Mouse (Mus musculus) stomach, embryonic 15.5 days (tissue): ENCODE results near the gene Ube2q1. TPM values are rescaled to one million over a fixed set of nuclear protein-coding genes. Genes with fewer than 3 reads are reported as not detected.
A peak's percentile ranks its signal among the peaks of the same experiment; 100 is the strongest.

ENCODE experiments used
- ATAC-seq: fragments of 200-750 bp; cut with Nextera tagmentation; 2 replicates; pipeline ENCODE4 v1.8.0; 2017; ENCODE audit warnings: low read depth, moderate number of reproducible peaks, moderate TSS enrichment; ENCODE audit not compliant: insufficient read depth, low FRiP score
- H3K27ac ChIP-seq: fragments of 300-500 bp; sonication (generic); 2 replicates; pipeline ENCODE4 v1.5.1; 2015; ENCODE audit warnings: mild to moderate bottlenecking, inconsistent platforms
- H3K27me3 ChIP-seq: fragments of 300-500 bp; sonication (generic); replicated peaks from 2 replicates; pipeline ENCODE4 v1.6.1; 2015; ENCODE audit warnings: inconsistent platforms
- H3K36me3 ChIP-seq: fragments of 300-500 bp; sonication (generic); 2 replicates; pipeline ENCODE4 v1.6.1; 2015; ENCODE audit warnings: inconsistent platforms
- H3K4me1 ChIP-seq: fragments of 300-500 bp; sonication (generic); 2 replicates; pipeline ENCODE4 v1.6.1; 2015; ENCODE audit warnings: inconsistent platforms
- H3K4me2 ChIP-seq: fragments of 300-500 bp; sonication (generic); 2 replicates; pipeline ENCODE4 v1.6.1; 2015; ENCODE audit warnings: mild to moderate bottlenecking, inconsistent platforms
- H3K4me3 ChIP-seq: fragments of 300-500 bp; sonication (generic); replicated peaks from 2 replicates; pipeline ENCODE4 v1.5.1; 2015; ENCODE audit warnings: inconsistent platforms
- H3K9ac ChIP-seq: fragments of 300-500 bp; sonication (generic); 2 replicates; pipeline ENCODE4 v1.6.1; 2015; ENCODE audit warnings: inconsistent platforms
- H3K9me3 ChIP-seq: fragments of 300-500 bp; sonication (generic); 2 replicates; pipeline ENCODE4 v1.6.1; 2016; ENCODE audit warnings: inconsistent platforms
- WGBS: fragments of 180-500 bp; shearing (Covaris S2); methylation state at CpG from one replicate; pipeline ENCODE4 v1.1.7; 2015; 5-methylcytosine and 5-hydroxymethylcytosine counted together
- polyA plus RNA-seq: library from polyadenylated mRNA; unstranded; fragments of >200 nt; fragmentation: Nextera tagmentation; extraction: Ambion mirVana; gene quantifications from 2 replicates; pipeline ENCODE4 v1.2.1, GENCODE M21; 2015

Gene Ube2q1
- polyA plus RNA-seq, 1 experiment from 2014 or later, result 11.2 TPM

DNA sequence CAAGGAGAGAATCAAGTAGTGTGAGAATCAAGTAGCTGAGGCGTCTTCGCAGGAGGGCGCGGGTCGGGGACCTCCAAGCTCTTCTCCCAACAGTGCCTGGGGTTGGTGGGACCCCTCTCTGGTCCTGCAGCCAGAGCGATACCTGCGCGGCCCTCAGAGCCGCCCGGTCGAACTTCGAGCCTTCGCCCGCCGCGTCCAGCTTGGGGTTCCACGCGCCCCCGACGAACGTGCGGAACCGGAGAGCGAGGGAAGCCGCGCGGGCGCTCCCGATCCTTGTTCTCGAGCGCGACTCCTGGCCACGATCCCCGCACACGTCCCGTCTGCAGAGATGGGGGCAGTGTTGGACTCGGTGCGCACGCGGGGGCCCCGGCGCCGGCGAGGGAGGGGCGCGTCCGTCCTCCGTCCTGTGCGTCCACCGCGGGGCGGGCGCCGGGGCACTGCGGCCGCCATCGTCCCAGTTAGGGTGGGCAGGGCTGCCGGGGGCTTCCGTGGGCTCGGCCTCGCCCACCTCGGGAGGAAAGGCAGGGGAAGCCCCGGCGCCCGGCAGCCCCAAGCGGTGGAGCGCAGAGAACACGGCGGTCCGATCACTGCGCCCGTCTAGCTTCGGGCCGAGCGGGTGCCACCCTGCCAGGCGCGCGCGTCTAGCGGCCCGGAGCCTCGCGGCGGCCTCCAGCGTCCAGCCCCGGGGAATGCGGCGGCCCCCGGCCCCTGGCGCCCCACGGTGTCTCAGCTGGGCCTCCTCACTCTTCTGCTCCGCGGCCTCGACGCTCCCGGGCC is 57.6 kb downstream of the Ube2q1 start, which contains the start of gene She:
TSS of gene She (plus strand) at position 556 of the 777 bp plus-strand sequence.
- Histone ChIP-seq H3K27ac (peak within 1 kb of the TSS; percentile 44; the same call in 1 of the 2 replicates), H3K9ac (peak within 1 kb of the TSS; percentile 29; the same call in 1 of the 2 replicates), H3K4me1 (peaks cover 11% of the 10 kb centered on the region; the same call in 1 of the 2 replicates), H3K36me3 (no peaks in the 10 kb centered on the region), H3K27me3 (peaks cover 56% of the 10 kb centered on the region), H3K9me3 (no peaks in the 10 kb centered on the region), H3K4me2 (peak within 1 kb of the TSS; percentile 74), H3K4me3 (peak within 1 kb of the TSS; percentile 42)
- ATAC-seq, result 0 out of 2 replicates have a peak, but pooled peaks have one; percentile 47
- WGBS, result 2% methylated on average over 85 of the region's 96 CpGs

Other genes with a start within 250 kb of the Ube2q1 start
- gene Adar, start 58.6 kb upstream of the Ube2q1 start, polyA plus RNA-seq, result 10.3 and 13.3 TPM in 2 replicates
- gene Chrnb2, start 9.0 kb upstream of the Ube2q1 start, polyA plus RNA-seq, result 1.4 and 1.6 TPM in 2 replicates
- 3.6 and 3.7 TPM in 2 replicates for gene She, start 57.8 kb downstream of the Ube2q1 start, polyA plus RNA-seq
- 3.2 TPM in 2 replicates for gene Il6ra, start 139.6 kb downstream of the Ube2q1 start, polyA plus RNA-seq
- 12.7 and 13.4 TPM in 2 replicates for gene Atp8b2, start 189.9 kb downstream of the Ube2q1 start, polyA plus RNA-seq
- gene Hax1, start 225.2 kb downstream of the Ube2q1 start, polyA plus RNA-seq, result 122 and 135 TPM in 2 replicates